Mouse (Mus musculus) heart, embryonic 11.5 days (tissue): ENCODE data around the gene Lrrc20. TPM values are rescaled to one million over a fixed set of nuclear protein-coding genes. Genes with fewer than 3 reads are reported as not detected.

Experiments used
- ATAC-seq: fragments of 200-750 bp; cut with Nextera tagmentation; replicated peaks from 2 replicates; pipeline ENCODE4 v1.8.0; 2017; ENCODE audit warnings: moderate library complexity; ENCODE audit not compliant: insufficient number of reproducible peaks, low FRiP score, low TSS enrichment
- H3K27ac ChIP-seq: fragments of 300-500 bp; sonication (generic); 2 replicates; pipeline ENCODE4 v1.5.1; 2014; ENCODE audit warnings: mild to moderate bottlenecking, low read depth, low read length
- H3K27me3 ChIP-seq: fragments of 300-500 bp; sonication (generic); 2 replicates; pipeline ENCODE4 v1.6.1; 2014; ENCODE audit warnings: mild to moderate bottlenecking, low read length, mixed read lengths; ENCODE audit not compliant: control insufficient read depth, insufficient read depth
- H3K36me3 ChIP-seq: fragments of 300-500 bp; sonication (generic); 2 replicates; pipeline ENCODE4 v1.6.1; 2014; ENCODE audit warnings: mild to moderate bottlenecking, low read length, moderate library complexity, mixed read lengths; ENCODE audit not compliant: control insufficient read depth, insufficient read depth
- H3K4me1 ChIP-seq: fragments of 300-500 bp; sonication (generic); 2 replicates; pipeline ENCODE4 v1.6.1; 2014; ENCODE audit warnings: low read length; ENCODE audit not compliant: control insufficient read depth, insufficient read depth
- H3K4me2 ChIP-seq: fragments of 300-500 bp; sonication (generic); 2 replicates; pipeline ENCODE4 v1.6.1; 2014; ENCODE audit warnings: mild to moderate bottlenecking, moderate library complexity
- H3K4me3 ChIP-seq: fragments of 300-500 bp; sonication (generic); 2 replicates; pipeline ENCODE4 v1.5.1; 2014; ENCODE audit warnings: low read depth, low read length
- H3K9ac ChIP-seq: fragments of 300-500 bp; sonication (generic); 2 replicates; pipeline ENCODE4 v1.6.1; 2014; ENCODE audit warnings: mild to moderate bottlenecking, low read depth, low read length, moderate library complexity
- H3K9me3 ChIP-seq: fragments of 300-500 bp; sonication (generic); replicated peaks from 2 replicates; pipeline ENCODE4 v1.6.1; 2016; ENCODE audit warnings: low read length; ENCODE audit not compliant: control insufficient read depth
- WGBS: fragments of 180-500 bp; shearing (Covaris S2); extraction: QIAGEN DNeasy Blood & Tissue Kit; methylation state at CpG from one replicate; pipeline ENCODE4 v1.1.7; 2014; ENCODE audit not compliant: insufficient replicate concordance; 5-methylcytosine and 5-hydroxymethylcytosine counted together
- polyA plus RNA-seq: library from polyadenylated mRNA; unstranded; fragments of >200 nt; fragmentation: Nextera tagmentation; extraction: Ambion mirVana; gene quantifications from 2 replicates; pipeline ENCODE4 v1.2.1, GENCODE M21; 2014

Gene Lrrc20
- polyA plus RNA-seq, 1 experiment from 2014 or later = 12.1 TPM

DNA sequence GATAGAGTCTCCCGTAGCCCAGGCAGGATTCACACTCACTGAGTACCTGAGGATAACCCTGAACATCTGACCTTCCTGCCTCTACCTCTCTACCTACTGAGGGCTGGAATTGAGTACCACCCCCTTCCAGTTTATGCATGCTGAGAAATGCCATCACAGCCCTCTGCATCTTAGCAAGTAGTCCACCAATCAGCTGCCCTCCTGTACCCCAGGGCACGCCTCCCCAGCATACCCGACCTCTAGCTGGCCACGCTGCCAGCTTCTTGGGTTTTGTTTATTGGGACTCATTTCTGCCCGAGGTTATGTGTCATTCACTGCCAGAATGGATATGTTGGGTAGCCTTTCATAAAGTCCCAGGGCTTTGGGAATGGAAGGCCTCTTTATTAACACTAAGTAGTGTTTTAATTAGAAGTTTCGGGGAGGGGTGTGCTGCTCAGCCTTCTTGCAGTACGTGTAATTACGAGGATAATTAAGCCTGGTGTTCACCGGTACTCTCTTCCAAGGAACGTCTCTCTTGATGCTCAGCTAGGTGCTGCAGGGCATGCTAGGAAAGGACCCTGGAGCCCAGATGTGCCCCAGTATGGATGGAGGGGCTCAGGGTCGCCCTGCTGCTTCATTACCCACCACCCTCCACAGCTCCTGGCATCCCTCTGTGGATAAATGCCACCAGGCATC is 36.8 kb downstream of the Lrrc20 start:
- H3K9ac ChIP-seq = no peak overlapping the region
- no peak overlapping the region for H3K4me3 ChIP-seq
- 77% methylated on average over 11 of the region's 11 CpGs for WGBS
- H3K27me3 ChIP-seq = no peaks in the 10 kb centered on the region
- no peaks in the 10 kb centered on the region for H3K36me3 ChIP-seq
- H3K9me3 ChIP-seq = no peaks in the 10 kb centered on the region
- ATAC-seq = no peak
- H3K4me1 ChIP-seq = peaks cover 15% of the 10 kb centered on the region
- H3K27ac ChIP-seq = no peak overlapping the region
- no peak overlapping the region for H3K4me2 ChIP-seq

DNA sequence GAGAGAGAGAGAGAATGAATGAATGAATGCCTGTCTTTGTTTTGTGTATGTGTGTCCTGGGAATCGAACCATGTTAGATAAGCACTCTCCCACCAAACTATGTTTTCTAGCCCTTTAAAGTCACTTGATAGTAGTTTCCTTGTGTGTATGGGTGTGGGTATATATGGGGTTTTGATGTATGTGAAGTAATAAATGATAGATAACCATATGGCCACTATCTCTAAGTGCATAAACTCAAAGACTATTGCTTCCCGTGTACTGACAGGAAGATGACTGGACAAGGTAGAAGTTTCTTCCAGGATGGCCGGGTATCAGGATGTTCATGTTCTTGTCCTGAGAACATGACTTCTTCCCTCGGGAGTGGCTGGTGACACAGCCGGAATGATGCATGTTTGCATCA is 41.3 kb downstream of the Lrrc20 start:
- H3K4me3 ChIP-seq = no peak overlapping the region
- H3K4me1 ChIP-seq = peaks cover 16% of the 10 kb centered on the region
- H3K9me3 ChIP-seq = peaks cover 3% of the 10 kb centered on the region; the same call in 1 of the 2 replicates
- H3K4me2 ChIP-seq = no peak overlapping the region; the same call in 1 of the 2 replicates
- no peak overlapping the region for H3K9ac ChIP-seq
- no peaks in the 10 kb centered on the region for H3K27me3 ChIP-seq
- no peaks in the 10 kb centered on the region for H3K36me3 ChIP-seq
- no peak for ATAC-seq
- no peak overlapping the region for H3K27ac ChIP-seq
- 59% methylated on average over 5 of the region's 5 CpGs for WGBS

DNA sequence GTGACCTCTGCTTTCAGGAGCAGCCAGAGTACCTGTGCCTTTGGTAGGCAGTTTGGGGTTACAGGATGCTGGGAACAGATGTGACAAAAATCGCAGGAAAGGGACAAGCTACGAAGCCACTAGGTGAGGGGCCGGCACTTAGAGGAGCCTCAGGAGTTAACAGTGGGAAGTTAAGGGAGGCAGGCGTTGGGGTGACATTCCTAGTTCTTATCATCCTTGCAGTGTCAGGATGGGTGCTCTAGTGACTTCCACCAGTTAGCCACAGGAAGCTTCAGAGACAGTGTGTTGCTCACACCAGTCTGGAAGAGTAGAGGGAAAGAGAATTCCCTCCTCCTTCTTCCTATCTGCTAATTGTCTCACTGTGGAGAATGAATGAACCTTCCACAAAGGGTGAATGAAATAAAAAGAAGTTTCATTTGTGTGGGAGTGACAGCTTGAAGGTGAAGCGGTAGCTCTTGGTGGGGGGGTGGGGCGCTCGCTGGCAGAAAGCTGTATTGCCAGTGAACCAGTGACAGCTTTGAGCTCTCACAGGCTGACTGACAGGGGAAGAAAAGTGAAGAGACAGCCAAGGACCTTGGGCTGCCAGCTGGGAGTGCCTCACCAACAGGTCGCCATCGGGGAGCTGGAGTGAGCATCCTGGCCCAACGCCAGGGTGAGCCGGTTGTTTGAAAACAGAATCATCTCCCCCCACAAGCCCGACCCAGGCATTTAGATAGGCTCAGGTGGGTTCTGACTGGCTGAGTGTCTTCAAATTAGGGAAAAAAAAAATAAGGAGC is 41.9 kb downstream of the Lrrc20 start:
- no peaks in the 10 kb centered on the region for H3K27me3 ChIP-seq
- whole genome bisulfite sequencing = 25% methylated on average over 12 of the region's 12 CpGs
- H3K9ac ChIP-seq = no peak overlapping the region
- 0 out of 2 replicates have a peak, but pooled peaks have one; percentile 39 for ATAC-seq
- H3K9me3 ChIP-seq = peaks cover 3% of the 10 kb centered on the region; the same call in 1 of the 2 replicates
- H3K4me3 ChIP-seq = no peak overlapping the region
- peaks cover 16% of the 10 kb centered on the region for H3K4me1 ChIP-seq
- no peak overlapping the region for H3K27ac ChIP-seq
- H3K36me3 ChIP-seq = no peaks in the 10 kb centered on the region
- peak overlapping the region; percentile 31 for H3K4me2 ChIP-seq

- WGBS = 89% methylated on average over 9 of the region's 9 CpGs
Measured at GRCm38 (mm10) chr10:61518320-61518719, 42.7 kb downstream of the Lrrc20 start.

DNA sequence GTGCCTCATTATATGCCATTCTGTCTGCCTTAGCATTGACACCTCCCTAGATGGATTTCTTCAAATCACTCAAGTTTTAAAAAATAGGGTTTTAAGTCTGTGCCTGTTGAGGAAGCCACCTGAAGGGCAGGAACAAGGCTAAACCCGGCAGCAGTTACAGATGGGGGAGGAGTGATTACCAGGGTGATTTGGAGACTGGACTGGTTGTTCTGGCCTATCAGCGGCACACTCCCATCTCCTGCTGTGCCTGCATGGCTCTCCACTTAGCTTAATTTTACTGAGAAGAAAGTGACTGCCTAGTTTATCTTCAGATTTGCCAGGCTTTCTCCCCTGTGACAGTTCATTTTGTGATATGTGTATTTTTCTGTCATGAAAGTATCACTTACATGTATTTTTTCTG is 43.9 kb downstream of the Lrrc20 start:
- Histone ChIP-seq H3K27me3 (no peaks in the 10 kb centered on the region), H3K27ac (no peak overlapping the region), H3K36me3 (no peaks in the 10 kb centered on the region), H3K9ac (no peak overlapping the region), H3K9me3 (peaks cover 3% of the 10 kb centered on the region; the same call in 1 of the 2 replicates), H3K4me2 (no peak overlapping the region), H3K4me1 (peaks cover 16% of the 10 kb centered on the region), H3K4me3 (no peak overlapping the region)
- 34% methylated on average over 2 of the region's 2 CpGs for WGBS
- ATAC-seq = no peak

More at GRCm38 (mm10) chr10:61518320-61518719, 42.7 kb downstream of the Lrrc20 start:
- Histone ChIP-seq H3K4me1 (peaks cover 16% of the 10 kb centered on the region), H3K4me2 (no peak overlapping the region), H3K27me3 (no peaks in the 10 kb centered on the region), H3K27ac (no peak overlapping the region), H3K9me3 (peaks cover 3% of the 10 kb centered on the region; the same call in 1 of the 2 replicates), H3K36me3 (no peaks in the 10 kb centered on the region), H3K4me3 (no peak overlapping the region), H3K9ac (no peak overlapping the region)
- no peak for ATAC-seq

DNA sequence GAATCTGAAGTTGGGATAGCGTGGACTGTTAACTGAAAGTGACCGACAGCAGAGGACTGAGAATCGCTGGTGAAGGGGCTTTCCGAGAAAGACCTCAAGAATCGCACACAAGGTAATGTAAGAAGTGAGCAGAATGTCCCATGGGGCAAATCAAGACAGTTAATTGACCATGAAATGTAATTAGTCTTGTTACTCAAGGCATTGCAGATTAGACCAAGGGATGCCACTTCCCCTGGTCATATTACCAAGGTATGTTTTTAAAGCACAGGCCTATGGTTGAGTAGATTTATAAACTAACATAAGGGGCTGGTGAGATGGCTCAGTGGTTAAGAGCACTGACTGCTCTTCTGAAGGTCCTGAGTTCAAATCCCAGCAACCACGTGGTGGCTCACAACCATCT is 45.1 kb downstream of the Lrrc20 start:
- Histone ChIP-seq H3K36me3 (no peaks in the 10 kb centered on the region), H3K4me3 (no peak overlapping the region), H3K27ac (no peak overlapping the region), H3K4me1 (peaks cover 16% of the 10 kb centered on the region), H3K4me2 (no peak overlapping the region), H3K27me3 (no peaks in the 10 kb centered on the region), H3K9me3 (peaks cover 3% of the 10 kb centered on the region; the same call in 1 of the 2 replicates), H3K9ac (no peak overlapping the region)
- 82% methylated on average over 6 of the region's 6 CpGs for WGBS
- ATAC-seq = no peak

- H3K36me3 ChIP-seq = 0 out of 2 replicates have a peak, but pooled peaks cover 2% of the 10 kb centered on the region
- H3K9ac ChIP-seq = no peak overlapping the region
- peaks cover 36% of the 10 kb centered on the region for H3K4me1 ChIP-seq
- no peak overlapping the region for H3K4me3 ChIP-seq
- ATAC-seq = no peak
- H3K27me3 ChIP-seq = no peaks in the 10 kb centered on the region
- no peaks in the 10 kb centered on the region for H3K9me3 ChIP-seq
- WGBS = 79% methylated on average over 3 of the region's 3 CpGs
- no peak overlapping the region for H3K27ac ChIP-seq
- H3K4me2 ChIP-seq = no peak overlapping the region
Measured at GRCm38 (mm10) chr10:61530936-61531335, 55.3 kb downstream of the Lrrc20 start.

- no peak overlapping the region for H3K27ac ChIP-seq
- H3K9me3 ChIP-seq = no peaks in the 10 kb centered on the region
- no peaks in the 10 kb centered on the region for H3K36me3 ChIP-seq
- peaks cover 46% of the 10 kb centered on the region for H3K4me1 ChIP-seq
- no peak overlapping the region for H3K4me2 ChIP-seq
- H3K9ac ChIP-seq = no peak overlapping the region
- ATAC-seq = no peak
- H3K4me3 ChIP-seq = no peak overlapping the region
- WGBS = 67% methylated on average over 7 of the region's 7 CpGs
- H3K27me3 ChIP-seq = no peaks in the 10 kb centered on the region
Measured at GRCm38 (mm10) chr10:61533285-61533684, 57.7 kb downstream of the Lrrc20 start.
